Mouse (Mus musculus) bone marrow, adult 2 months (tissue): Measurements from ENCODE around the gene Fbxo27.

Source experiments
- CTCF ChIP-seq: fragments of 200-500 bp; IDR thresholded peaks from 2 replicates; pipeline ENCODE4 v1.5.1; 2011; ENCODE audit warnings: low read length, control low read depth; ENCODE audit not compliant: control insufficient read depth, insufficient read depth
- POLR2A ChIP-seq: fragments of 200-500 bp; IDR thresholded peaks from 2 replicates; pipeline ENCODE4 v1.6.1; 2011; ENCODE audit warnings: low read depth, mild to moderate bottlenecking, control low read depth, low read length, borderline replicate concordance; ENCODE audit not compliant: control insufficient read depth

DNA sequence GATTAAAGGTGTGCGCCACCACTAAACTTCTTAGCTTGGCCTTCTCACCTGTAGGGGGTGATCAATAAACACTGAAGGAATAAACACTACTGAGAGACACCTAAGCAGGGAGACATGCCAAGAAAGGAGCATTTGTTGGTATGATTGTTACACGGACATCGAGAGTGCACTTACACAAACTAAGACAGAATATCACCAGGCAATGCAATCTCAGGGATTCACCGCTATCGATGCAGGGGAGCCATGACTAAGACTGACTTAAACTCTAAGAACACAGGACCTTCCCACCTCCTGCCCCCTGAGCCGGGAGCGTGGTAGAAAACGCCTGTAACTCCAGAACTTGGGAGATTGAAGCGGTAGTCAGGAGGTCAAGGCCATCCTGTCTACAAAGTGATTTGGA, 48.3 kb downstream of the Fbxo27 start:
- TF ChIP-seq CTCF: no peak
- no peak for TF ChIP-seq POLR2A
